Comparison of ENCODE assay signal across 25 mouse cellular contexts in the genomic region with DNA sequence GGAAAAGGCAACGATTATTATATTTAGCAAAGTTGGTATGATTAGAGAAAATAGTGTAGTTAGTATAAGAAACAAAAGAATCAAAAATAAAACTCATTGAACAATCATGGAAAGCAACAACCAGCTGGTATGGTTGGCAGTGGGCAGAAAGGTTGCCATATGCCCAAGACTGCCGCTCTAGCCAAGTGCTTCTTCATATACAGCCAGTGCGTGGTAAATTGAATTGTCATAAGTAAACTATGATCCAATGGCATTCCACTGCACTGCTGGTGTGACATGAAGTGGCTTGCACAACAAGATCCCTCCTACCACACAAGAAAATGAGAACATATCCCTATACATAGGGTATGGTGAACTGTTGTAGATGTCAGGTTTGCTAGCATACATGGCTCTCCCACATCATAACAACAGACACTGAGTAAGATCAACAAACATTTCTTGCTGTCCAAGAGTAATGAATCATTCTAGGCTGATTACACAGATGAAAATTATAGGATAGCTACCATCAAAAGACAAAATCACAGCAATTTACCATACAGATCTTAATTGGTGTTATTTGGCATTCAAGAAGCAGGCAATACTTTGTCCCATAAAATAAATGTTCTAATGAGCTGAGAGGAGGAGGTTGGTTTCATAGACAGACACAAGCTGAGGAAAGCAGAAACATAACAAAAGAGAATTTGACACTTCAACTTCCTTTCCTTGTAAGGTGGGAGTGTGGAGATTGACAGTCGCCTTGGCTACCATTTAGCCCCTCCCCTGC.
DNase-seq lines count a peak whose midpoint lies in the region; ATAC-seq and TF ChIP-seq lines count a peak whose summit lies in the region.
"Had no signal": no experiment of that assay in that cellular context is flagged by ENCODE, and none has a peak within 500 bp of the region (broad histone marks: within the 10 kb centered on the region; RNA-seq: fewer than 3 reads in every experiment).

No protein-coding gene starts in this region.

- no peaks in the 10 kb centered on the region for H3K4me1 ChIP-seq in forebrain, embryonic 14.5 days (ENCODE audit: control insufficient read depth, insufficient read depth, low read length)
- peaks cover 17% of the 10 kb centered on the region for H3K4me1 ChIP-seq in forebrain, embryonic 10.5 days
- H3K4me1 ChIP-seq in forebrain, postnatal 0 days (ENCODE audit: insufficient read depth) = no peaks in the 10 kb centered on the region
- H3K4me1 ChIP-seq: embryonic facial prominence, embryonic 15.5 days; limb, embryonic 13.5 days; liver, embryonic 12.5 days had no signal

- intact Hi-C loops in left cerebral cortex, postnatal 4 days (cut with DNase I) = no loop called here
- intact Hi-C loops in left cerebral cortex, postnatal 36 days (cut with DNase I) = no loop called here

- no peaks in the 10 kb centered on the region for H3K9me3 ChIP-seq in forebrain, embryonic 14.5 days (replicated peaks; ENCODE audit: control insufficient read depth, low read length)
- H3K9me3 ChIP-seq in forebrain, embryonic 10.5 days = no peaks in the 10 kb centered on the region; the same call in 1 of the 2 replicates
- no peaks in the 10 kb centered on the region for H3K9me3 ChIP-seq in forebrain, postnatal 0 days (ENCODE audit: low read length)
- H3K9me3 ChIP-seq: embryonic facial prominence, embryonic 15.5 days; heart, embryonic 13.5 days; hindbrain, embryonic 13.5 days; limb, embryonic 13.5 days; liver, embryonic 12.5 days; midbrain, embryonic 10.5 days; neural tube, embryonic 12.5 days had no signal

- no peaks in the 10 kb centered on the region for H3K36me3 ChIP-seq in forebrain, embryonic 14.5 days (ENCODE audit: control insufficient read depth, insufficient read depth, low read length)
- no peaks in the 10 kb centered on the region for H3K36me3 ChIP-seq in forebrain, embryonic 10.5 days (replicated peaks)
- no peaks in the 10 kb centered on the region for H3K36me3 ChIP-seq in forebrain, postnatal 0 days (ENCODE audit: insufficient read depth)
- H3K36me3 ChIP-seq: embryonic facial prominence, embryonic 15.5 days; heart, embryonic 13.5 days; hindbrain, embryonic 13.5 days; limb, embryonic 13.5 days; liver, embryonic 12.5 days; midbrain, embryonic 10.5 days; neural tube, embryonic 12.5 days had no signal

- H3K27ac ChIP-seq in forebrain, embryonic 14.5 days (ENCODE audit: low read depth, low read length) = no peak overlapping the region
- no peak overlapping the region for H3K27ac ChIP-seq in forebrain, embryonic 10.5 days
- no peak overlapping the region for H3K27ac ChIP-seq in forebrain, postnatal 0 days (ENCODE audit: low read depth, low read length)
- H3K27ac ChIP-seq: embryonic facial prominence, embryonic 15.5 days; heart, embryonic 13.5 days; hindbrain, embryonic 13.5 days; limb, embryonic 13.5 days; liver, embryonic 12.5 days; midbrain, embryonic 10.5 days; neural tube, embryonic 12.5 days had no signal

- WGBS in forebrain, embryonic 14.5 days = 74% methylated on average over 4 of the region's 4 CpGs
- WGBS in forebrain, embryonic 10.5 days = 85% methylated on average over 4 of the region's 4 CpGs
- 57% methylated on average over 4 of the region's 4 CpGs for WGBS in forebrain, postnatal 0 days

- no peak overlapping the region for H3K9ac ChIP-seq in forebrain, embryonic 14.5 days (ENCODE audit: low read length)
- no peak overlapping the region for H3K9ac ChIP-seq in forebrain, postnatal 0 days
- H3K9ac ChIP-seq: embryonic facial prominence, embryonic 15.5 days; heart, embryonic 13.5 days; hindbrain, embryonic 13.5 days; limb, embryonic 13.5 days; liver, embryonic 12.5 days; neural tube, embryonic 12.5 days had no signal

- no peak overlapping the region for H3K4me3 ChIP-seq in forebrain, embryonic 14.5 days (ENCODE audit: low read depth, low read length)
- H3K4me3 ChIP-seq in forebrain, embryonic 10.5 days = no peak overlapping the region
- no peak overlapping the region for H3K4me3 ChIP-seq in forebrain, postnatal 0 days (ENCODE audit: low read depth, low read length)
- H3K4me3 ChIP-seq: embryonic facial prominence, embryonic 15.5 days; heart, embryonic 13.5 days; hindbrain, embryonic 13.5 days; limb, embryonic 13.5 days; liver, embryonic 12.5 days; midbrain, embryonic 10.5 days; neural tube, embryonic 12.5 days had no signal

- DNase-seq in forebrain, embryonic 14.5 days (ENCODE audit: low spot score) = peak; percentile 44
- no peak for DNase-seq in forebrain, embryonic 10.5 days (ENCODE audit: extremely low spot score, low spot score)
- DNase-seq in left cerebral cortex, postnatal 4 days = peak; percentile 15
- DNase-seq in left cerebral cortex, postnatal 36 days (ENCODE audit: low spot score in 2 of 2) = no peak
- peak; percentile 24 for DNase-seq in brain, adult 2 months (ENCODE audit: low read depth, low spot score)
- no peak for DNase-seq in forebrain, postnatal 0 days
- DNase-seq in adrenal gland, postnatal 10 days = no peak
- DNase-seq: adrenal gland, postnatal 14 days; B cell, adult 2 months; gastrocnemius, postnatal 25 days; heart, adult 18-20 months; kidney, adult 11 months; kidney, postnatal 14 days; lung, adult 18-20 months; lung, postnatal 10 days; retina, postnatal 1 day; right cerebral cortex, postnatal 4 days; thymus, postnatal 14 days had no signal

- no peaks in the 10 kb centered on the region for H3K27me3 ChIP-seq in forebrain, embryonic 14.5 days (replicated peaks; ENCODE audit: control insufficient read depth, insufficient read depth, low read length)
- H3K27me3 ChIP-seq in forebrain, embryonic 10.5 days (ENCODE audit: poor library complexity, severe bottlenecking) = no peaks in the 10 kb centered on the region
- H3K27me3 ChIP-seq in forebrain, postnatal 0 days (ENCODE audit: insufficient read depth, low read length) = no peaks in the 10 kb centered on the region
- H3K27me3 ChIP-seq: embryonic facial prominence, embryonic 15.5 days; heart, embryonic 13.5 days; hindbrain, embryonic 13.5 days; limb, embryonic 13.5 days; liver, embryonic 12.5 days; neural tube, embryonic 12.5 days had no signal

- ATAC-seq in forebrain, embryonic 14.5 days = peak; percentile 52
- ATAC-seq in forebrain, postnatal 0 days = peak; percentile 66
- ATAC-seq: liver, embryonic 12.5 days had no signal

- TF ChIP-seq CTCF in forebrain, postnatal 0 days (IDR thresholded peaks at IDR 0.05; ENCODE audit: low read depth) = no peak

- no peak overlapping the region for H3K4me2 ChIP-seq in forebrain, embryonic 14.5 days (ENCODE audit: low read length)
- no peak overlapping the region for H3K4me2 ChIP-seq in forebrain, postnatal 0 days (ENCODE audit: low read depth)
- H3K4me2 ChIP-seq: embryonic facial prominence, embryonic 15.5 days; heart, embryonic 13.5 days; hindbrain, embryonic 13.5 days; limb, embryonic 13.5 days; liver, embryonic 12.5 days; neural tube, embryonic 12.5 days had no signal

Comparison
In these comparisons a context has a peak if more than half of its experiments do, and no peak if none do; other contexts are left out.
1. DNase-seq: peak in forebrain, embryonic 14.5 days (single experiment), left cerebral cortex, postnatal 4 days (single experiment) and brain, adult 2 months (single experiment); none in forebrain, embryonic 10.5 days (single experiment), left cerebral cortex, postnatal 36 days (0 of 2), forebrain, postnatal 0 days (single experiment) and adrenal gland, postnatal 10 days (single experiment).